Mouse (Mus musculus): ENCODE measurements at regions not wholly inside any gene's neighbourhood (a gene's known extent, or its start where the extent isn't known, plus 50 kb on each side); places are given as distances from the start of the nearest gene placed in this dataset.

GRCm38 (mm10) chr1:76660146-76660545 lies 854.7 kb downstream of the Epha4 start:
- WGBS, result 85% methylated on average over 3 of the region's 3 CpGs
- H3K27me3 ChIP-seq (ENCODE audit: control insufficient read depth, insufficient read depth, low read length), result no peaks in the 10 kb centered on the region

GRCm38 (mm10) chr1:76664381-76664780 lies 850.5 kb downstream of the Epha4 start:
- Histone ChIP-seq H3K4me3 (replicated peaks; ENCODE audit: low read length) (no peak overlapping the region), H3K9ac (no peak overlapping the region), H3K27ac (no peak overlapping the region), H3K4me1 (replicated peaks; ENCODE audit: control insufficient read depth, insufficient read depth, low read length) (no peaks in the 10 kb centered on the region), H3K9me3 (ENCODE audit: control insufficient read depth, low read length) (no peaks in the 10 kb centered on the region), H3K27me3 (ENCODE audit: control insufficient read depth, insufficient read depth, low read length) (no peaks in the 10 kb centered on the region), H3K36me3 (replicated peaks; ENCODE audit: control insufficient read depth, insufficient read depth) (no peaks in the 10 kb centered on the region), H3K4me2 (replicated peaks) (no peak overlapping the region)
- ATAC-seq (ENCODE audit: low FRiP score) (no peak), DNase-seq (ENCODE audit: low spot score) (no peak)
- WGBS, result 93% methylated on average over 4 of the region's 4 CpGs

More at GRCm38 (mm10) chr1:76660146-76660545, 854.7 kb downstream of the Epha4 start:
- Histone ChIP-seq H3K27ac (no peak overlapping the region), H3K9me3 (ENCODE audit: control insufficient read depth, low read length) (no peaks in the 10 kb centered on the region), H3K4me3 (replicated peaks; ENCODE audit: low read length) (no peak overlapping the region), H3K4me1 (replicated peaks; ENCODE audit: control insufficient read depth, insufficient read depth, low read length) (no peaks in the 10 kb centered on the region), H3K36me3 (replicated peaks; ENCODE audit: control insufficient read depth, insufficient read depth) (no peaks in the 10 kb centered on the region), H3K4me2 (replicated peaks) (no peak overlapping the region), H3K9ac (no peak overlapping the region)
- no peak for ATAC-seq (ENCODE audit: low FRiP score)
- DNase-seq (ENCODE audit: low spot score), result no peak

DNA sequence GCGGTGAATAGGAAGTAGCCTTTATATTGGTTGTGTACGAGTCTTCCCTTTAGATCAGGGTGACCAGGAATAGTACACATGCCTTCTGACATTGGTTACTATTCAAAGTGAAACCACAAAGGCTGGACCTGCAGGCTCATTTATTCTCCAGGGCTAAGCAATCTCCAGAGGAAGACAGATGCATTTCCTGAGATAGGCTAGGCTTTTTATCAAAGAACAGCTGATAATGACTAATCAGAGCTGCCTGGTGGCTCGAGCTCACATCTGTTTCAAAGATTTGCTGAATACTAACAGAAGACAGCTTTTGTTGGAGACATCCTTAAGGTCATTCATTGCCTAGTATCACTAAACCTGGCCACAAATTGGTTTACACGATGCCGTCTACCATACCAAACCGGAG lies 838.1 kb downstream of the Epha4 start:
- WGBS, result 75% methylated on average over 6 of the region's 6 CpGs
- no peak overlapping the region for H3K4me3 ChIP-seq (replicated peaks; ENCODE audit: low read length)
- ATAC-seq (ENCODE audit: low FRiP score) (no peak), DNase-seq (ENCODE audit: low spot score) (no peak)
- H3K9me3 ChIP-seq (ENCODE audit: control insufficient read depth, low read length), result no peaks in the 10 kb centered on the region
- no peak overlapping the region for H3K9ac ChIP-seq
- no peaks in the 10 kb centered on the region for H3K36me3 ChIP-seq (replicated peaks; ENCODE audit: control insufficient read depth, insufficient read depth)
- no peak overlapping the region for H3K4me2 ChIP-seq (replicated peaks)
- H3K27ac ChIP-seq, result no peak overlapping the region
- no peaks in the 10 kb centered on the region for H3K27me3 ChIP-seq (ENCODE audit: control insufficient read depth, insufficient read depth, low read length)
- H3K4me1 ChIP-seq (replicated peaks; ENCODE audit: control insufficient read depth, insufficient read depth, low read length), result no peaks in the 10 kb centered on the region

DNA sequence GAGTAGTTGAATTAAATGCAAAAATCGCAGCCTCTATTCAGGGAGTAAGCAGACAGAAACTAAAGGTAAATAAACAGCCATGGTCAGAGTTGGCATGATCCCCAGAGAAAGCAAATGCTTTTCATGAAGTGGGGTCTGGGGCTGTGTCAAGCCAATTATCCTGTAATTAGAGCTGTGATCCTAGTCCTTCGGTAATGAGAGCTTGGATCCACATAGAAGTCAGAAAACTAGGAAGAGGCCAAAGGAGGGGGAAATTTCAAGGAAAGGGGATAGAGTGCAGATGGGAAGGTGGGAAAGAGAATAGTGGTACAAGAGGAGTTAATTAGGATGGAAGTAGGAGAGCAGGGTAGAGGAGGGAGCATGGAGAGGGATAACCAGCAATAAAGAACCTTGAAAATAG lies 809.3 kb downstream of the Epha4 start:
- no peak overlapping the region for H3K27ac ChIP-seq
- H3K27me3 ChIP-seq (ENCODE audit: control insufficient read depth, insufficient read depth, low read length), result no peaks in the 10 kb centered on the region
- H3K4me3 ChIP-seq (replicated peaks; ENCODE audit: low read length), result no peak overlapping the region
- no peaks in the 10 kb centered on the region for H3K9me3 ChIP-seq (ENCODE audit: control insufficient read depth, low read length)
- ATAC-seq (ENCODE audit: low FRiP score) (no peak), DNase-seq (ENCODE audit: low spot score) (no peak)
- H3K36me3 ChIP-seq (replicated peaks; ENCODE audit: control insufficient read depth, insufficient read depth), result no peaks in the 10 kb centered on the region
- H3K9ac ChIP-seq, result no peak overlapping the region
- 57% methylated on average over 2 of the region's 2 CpGs for WGBS
- no peak overlapping the region for H3K4me2 ChIP-seq (replicated peaks)
- no peaks in the 10 kb centered on the region for H3K4me1 ChIP-seq (replicated peaks; ENCODE audit: control insufficient read depth, insufficient read depth, low read length)

DNA sequence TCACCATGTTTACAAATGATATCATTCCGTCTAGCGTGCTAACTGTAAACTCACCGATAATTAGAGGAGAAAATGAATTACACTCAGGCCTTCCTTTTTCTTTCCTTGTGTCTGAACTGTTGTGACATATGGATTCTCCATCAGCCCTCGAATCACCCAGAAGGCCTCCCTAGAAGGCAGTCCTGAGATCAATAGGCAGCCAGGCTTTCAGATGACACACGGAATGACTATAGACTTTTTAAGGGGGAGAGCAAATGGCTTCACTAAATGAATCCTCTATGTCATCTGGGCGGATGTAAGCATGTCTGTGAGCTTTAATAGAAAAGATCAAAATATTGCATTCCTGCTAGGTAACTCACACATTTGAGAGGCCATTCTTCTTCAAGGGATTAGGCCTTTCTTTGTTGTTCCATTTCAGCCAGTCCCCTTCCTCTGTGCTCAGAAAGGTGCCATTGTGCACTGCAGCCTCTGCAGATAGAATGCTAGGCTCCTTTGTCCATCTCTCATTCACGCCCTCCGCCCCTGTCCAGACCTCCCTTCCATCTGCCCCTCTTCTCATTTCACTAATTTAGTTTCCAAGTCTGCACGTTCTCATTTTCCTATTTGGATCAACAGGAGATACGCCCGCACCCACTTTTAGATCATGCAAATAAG lies 797.1 kb downstream of the Epha4 start:
- Histone ChIP-seq H3K27me3 (ENCODE audit: control insufficient read depth, insufficient read depth, low read length) (no peaks in the 10 kb centered on the region), H3K9me3 (ENCODE audit: control insufficient read depth, low read length) (no peaks in the 10 kb centered on the region), H3K4me1 (replicated peaks; ENCODE audit: control insufficient read depth, insufficient read depth, low read length) (no peaks in the 10 kb centered on the region), H3K27ac (0 out of 2 replicates have a peak overlapping the region, but pooled peaks have one; percentile 26), H3K36me3 (replicated peaks; ENCODE audit: control insufficient read depth, insufficient read depth) (no peaks in the 10 kb centered on the region), H3K4me2 (replicated peaks) (no peak overlapping the region), H3K4me3 (replicated peaks; ENCODE audit: low read length) (no peak overlapping the region), H3K9ac (no peak overlapping the region)
- WGBS, result 51% methylated on average over 11 of the region's 11 CpGs
- DNase-seq (ENCODE audit: low spot score) (no peak), ATAC-seq (ENCODE audit: low FRiP score) (no peak)

- DNase-seq (ENCODE audit: low spot score), result no peak
- H3K27ac ChIP-seq, result no peak overlapping the region
- no peaks in the 10 kb centered on the region for H3K36me3 ChIP-seq (replicated peaks; ENCODE audit: control insufficient read depth, insufficient read depth)
- H3K9me3 ChIP-seq (ENCODE audit: control insufficient read depth, low read length), result no peaks in the 10 kb centered on the region
- no peak overlapping the region for H3K4me2 ChIP-seq (replicated peaks)
- no peak overlapping the region for H3K9ac ChIP-seq
- no peak overlapping the region for H3K4me3 ChIP-seq (replicated peaks; ENCODE audit: low read length)
- no peak for ATAC-seq (ENCODE audit: low FRiP score)
- 57% methylated on average over 3 of the region's 3 CpGs for WGBS
- H3K27me3 ChIP-seq (ENCODE audit: control insufficient read depth, insufficient read depth, low read length), result no peaks in the 10 kb centered on the region
- H3K4me1 ChIP-seq (replicated peaks; ENCODE audit: control insufficient read depth, insufficient read depth, low read length), result no peaks in the 10 kb centered on the region
Observed at GRCm38 (mm10) chr1:76724453-76724852, 790.4 kb downstream of the Epha4 start.

DNA sequence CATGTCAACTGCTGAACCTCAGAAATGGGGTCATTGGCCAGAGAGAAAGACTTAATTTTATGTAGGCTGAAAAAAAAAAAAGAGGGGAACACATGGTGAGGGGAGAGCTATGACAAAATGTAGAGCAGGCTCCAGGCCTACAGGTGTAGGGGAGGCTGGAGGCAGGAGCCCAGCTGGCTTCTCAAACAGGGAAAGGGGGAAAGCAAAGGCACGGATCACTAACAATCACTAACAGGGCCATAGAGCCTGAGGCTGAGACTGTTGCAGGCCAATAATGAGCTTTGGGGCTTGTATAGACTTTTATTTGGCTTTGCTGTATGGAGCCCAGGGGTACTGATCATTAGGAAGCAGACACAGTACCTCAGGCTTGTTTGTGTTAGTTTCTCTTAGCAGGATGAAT lies 777.9 kb downstream of the Epha4 start:
- DNase-seq (ENCODE audit: low spot score), result no peak
- Histone ChIP-seq H3K4me2 (replicated peaks) (no peak overlapping the region), H3K4me3 (replicated peaks; ENCODE audit: low read length) (no peak overlapping the region), H3K36me3 (replicated peaks; ENCODE audit: control insufficient read depth, insufficient read depth) (no peaks in the 10 kb centered on the region), H3K27me3 (ENCODE audit: control insufficient read depth, insufficient read depth, low read length) (no peaks in the 10 kb centered on the region), H3K4me1 (replicated peaks; ENCODE audit: control insufficient read depth, insufficient read depth, low read length) (no peaks in the 10 kb centered on the region), H3K27ac (no peak overlapping the region), H3K9ac (no peak overlapping the region), H3K9me3 (ENCODE audit: control insufficient read depth, low read length) (no peaks in the 10 kb centered on the region)
- ATAC-seq (ENCODE audit: low FRiP score), result no peak
- WGBS, result 31% methylated on average over 1 of the region's 1 CpGs

DNA sequence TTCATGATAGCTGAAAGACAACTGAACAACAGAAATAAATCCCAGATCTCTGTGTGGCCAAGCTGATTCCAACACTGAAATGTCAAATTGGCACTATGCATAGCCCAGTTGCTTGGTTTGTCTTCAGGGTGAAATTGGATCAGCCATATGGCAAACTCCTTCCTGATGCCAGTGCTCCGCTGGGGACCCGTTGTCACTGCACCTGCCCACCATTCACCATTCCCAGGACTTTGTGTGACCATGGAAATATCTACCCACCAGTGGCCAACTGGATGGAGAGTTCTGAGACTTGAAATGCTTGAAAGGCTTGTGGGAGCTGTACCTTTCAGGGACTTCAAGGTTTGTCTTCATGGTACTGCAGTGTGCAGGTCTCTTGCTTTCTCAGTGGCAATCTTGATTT lies 777.2 kb downstream of the Epha4 start:
- Histone ChIP-seq H3K4me1 (replicated peaks; ENCODE audit: control insufficient read depth, insufficient read depth, low read length) (no peaks in the 10 kb centered on the region), H3K4me3 (replicated peaks; ENCODE audit: low read length) (no peak overlapping the region), H3K9ac (no peak overlapping the region), H3K36me3 (replicated peaks; ENCODE audit: control insufficient read depth, insufficient read depth) (no peaks in the 10 kb centered on the region), H3K27me3 (ENCODE audit: control insufficient read depth, insufficient read depth, low read length) (no peaks in the 10 kb centered on the region), H3K9me3 (ENCODE audit: control insufficient read depth, low read length) (no peaks in the 10 kb centered on the region), H3K4me2 (replicated peaks) (no peak overlapping the region), H3K27ac (no peak overlapping the region)
- DNase-seq (ENCODE audit: low spot score), result no peak
- WGBS, result 73% methylated on average over 2 of the region's 2 CpGs
- ATAC-seq (ENCODE audit: low FRiP score), result no peak

DNA sequence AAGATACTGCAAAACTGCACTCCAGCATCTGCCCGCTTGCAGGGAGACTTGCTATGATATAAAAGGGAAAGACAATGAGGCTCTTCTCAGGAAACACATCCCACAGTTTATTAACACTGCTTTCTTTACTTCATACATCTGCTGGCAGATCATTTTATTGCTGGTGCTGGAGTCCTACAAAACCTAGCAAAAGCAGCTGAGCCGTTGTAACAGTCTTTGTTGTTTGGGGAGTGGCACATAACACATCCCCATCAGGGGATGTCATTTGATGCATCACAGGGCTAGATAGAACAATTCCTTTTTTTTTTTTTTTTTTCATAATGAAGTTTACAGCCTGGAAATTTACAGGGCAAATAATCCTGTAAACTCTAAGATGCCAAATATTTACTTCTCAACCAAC lies 742.2 kb downstream of the Epha4 start:
- ATAC-seq (ENCODE audit: low FRiP score) (no peak), DNase-seq (ENCODE audit: low spot score) (no peak)
- Histone ChIP-seq H3K4me1 (replicated peaks; ENCODE audit: control insufficient read depth, insufficient read depth, low read length) (no peaks in the 10 kb centered on the region), H3K27me3 (ENCODE audit: control insufficient read depth, insufficient read depth, low read length) (no peaks in the 10 kb centered on the region), H3K9me3 (ENCODE audit: control insufficient read depth, low read length) (no peaks in the 10 kb centered on the region), H3K27ac (no peak overlapping the region), H3K36me3 (replicated peaks; ENCODE audit: control insufficient read depth, insufficient read depth) (no peaks in the 10 kb centered on the region), H3K9ac (no peak overlapping the region), H3K4me2 (replicated peaks) (no peak overlapping the region), H3K4me3 (replicated peaks; ENCODE audit: low read length) (no peak overlapping the region)
- WGBS, result 88% methylated on average over 2 of the region's 2 CpGs

GRCm38 (mm10) chr1:76786871-76787270 lies 728.0 kb downstream of the Epha4 start:
- Histone ChIP-seq H3K4me3 (replicated peaks; ENCODE audit: low read length) (no peak overlapping the region), H3K36me3 (replicated peaks; ENCODE audit: control insufficient read depth, insufficient read depth) (no peaks in the 10 kb centered on the region), H3K4me2 (replicated peaks) (no peak overlapping the region), H3K9me3 (ENCODE audit: control insufficient read depth, low read length) (no peaks in the 10 kb centered on the region), H3K27ac (no peak overlapping the region), H3K9ac (no peak overlapping the region), H3K27me3 (ENCODE audit: control insufficient read depth, insufficient read depth, low read length) (no peaks in the 10 kb centered on the region), H3K4me1 (replicated peaks; ENCODE audit: control insufficient read depth, insufficient read depth, low read length) (no peaks in the 10 kb centered on the region)
- no peak for ATAC-seq (ENCODE audit: low FRiP score)
- 86% methylated on average over 2 of the region's 2 CpGs for WGBS
- no peak for DNase-seq (ENCODE audit: low spot score)
